Mouse (Mus musculus) midbrain, embryonic 13.5 days (tissue): ENCODE results near the gene Mier3. TPM values are rescaled to one million over a fixed set of nuclear protein-coding genes. Genes with fewer than 3 reads are reported as not detected.

ENCODE experiments used
- ATAC-seq: fragments of 200-750 bp; cut with Nextera tagmentation; 2 replicates; pipeline ENCODE4 v1.8.0; 2017; ENCODE audit warnings: mild to moderate bottlenecking, moderate TSS enrichment, moderate library complexity
- H3K27ac ChIP-seq: fragments of 300-500 bp; sonication (generic); 2 replicates; pipeline ENCODE4 v1.5.1; 2015; ENCODE audit warnings: inconsistent platforms, mild to moderate bottlenecking, moderate library complexity
- H3K27me3 ChIP-seq: fragments of 300-500 bp; sonication (generic); 2 replicates; pipeline ENCODE4 v1.6.1; 2015; ENCODE audit warnings: mild to moderate bottlenecking, inconsistent platforms
- H3K36me3 ChIP-seq: fragments of 300-500 bp; sonication (generic); 2 replicates; pipeline ENCODE4 v1.6.1; 2015; ENCODE audit warnings: mild to moderate bottlenecking, inconsistent platforms
- H3K4me1 ChIP-seq: fragments of 300-500 bp; sonication (generic); replicated peaks from 2 replicates; pipeline ENCODE4 v1.6.1; 2015; ENCODE audit warnings: inconsistent platforms
- H3K4me2 ChIP-seq: fragments of 300-500 bp; sonication (generic); replicated peaks from 2 replicates; pipeline ENCODE4 v1.6.1; 2015; ENCODE audit warnings: moderate library complexity, mild to moderate bottlenecking, inconsistent platforms
- H3K4me3 ChIP-seq: fragments of 300-500 bp; sonication (generic); replicated peaks from 2 replicates; pipeline ENCODE4 v1.5.1; 2015; ENCODE audit warnings: mild to moderate bottlenecking, inconsistent platforms
- H3K9ac ChIP-seq: fragments of 300-500 bp; sonication (generic); replicated peaks from 2 replicates; pipeline ENCODE4 v1.6.1; 2015; ENCODE audit warnings: mild to moderate bottlenecking, inconsistent platforms
- H3K9me3 ChIP-seq: fragments of 300-500 bp; sonication (generic); 2 replicates; pipeline ENCODE4 v1.6.1; 2016; ENCODE audit warnings: mild to moderate bottlenecking, inconsistent platforms
- WGBS: fragments of 180-500 bp; shearing (Covaris S2); methylation state at CpG from one replicate; pipeline ENCODE4 v1.1.7; 2015; 5-methylcytosine and 5-hydroxymethylcytosine counted together
- polyA plus RNA-seq: library from polyadenylated mRNA; unstranded; fragments of >200 nt; fragmentation: Nextera tagmentation; extraction: Ambion mirVana; gene quantifications from 2 replicates; pipeline ENCODE4 v1.2.1, GENCODE M21; 2015

Gene Mier3
- polyA plus RNA-seq, 1 experiment from 2014 or later: 19.2 TPM

- Histone ChIP-seq H3K4me1 (no peaks in the 10 kb centered on the region), H3K4me3 (no peak overlapping the region), H3K4me2 (no peak overlapping the region), H3K9ac (no peak overlapping the region), H3K9me3 (no peaks in the 10 kb centered on the region), H3K27ac (no peak overlapping the region), H3K27me3 (no peaks in the 10 kb centered on the region), H3K36me3 (peaks cover 96% of the 10 kb centered on the region)
- ATAC-seq: no peak
- WGBS: 98% methylated on average over 18 of the region's 18 CpGs
Observed at GRCm38 (mm10) chr13:111755377-111755776, 74.6 kb downstream of the Mier3 start.

DNA sequence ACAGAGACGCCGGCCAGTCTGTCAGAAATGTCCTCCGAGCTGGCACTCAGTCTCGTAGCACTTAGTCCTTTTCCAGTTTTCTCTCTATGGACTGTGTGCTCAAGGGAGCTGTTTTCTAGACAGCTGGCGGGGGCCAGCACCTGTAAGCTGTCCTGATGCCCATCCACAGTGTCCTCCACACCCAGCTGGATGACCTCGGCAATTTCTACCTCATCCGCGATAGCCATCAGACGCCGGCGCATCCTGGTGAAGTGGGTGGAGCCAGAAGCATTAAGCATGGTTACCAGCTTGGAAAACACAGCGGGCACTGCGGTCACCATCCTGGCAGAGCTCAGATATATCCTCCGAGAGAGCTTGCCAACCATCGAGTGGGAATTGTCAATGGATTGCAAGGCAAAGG lies 75.2 kb downstream of the Mier3 start:
- 97% methylated on average over 15 of the region's 15 CpGs for WGBS
- Histone ChIP-seq H3K36me3 (peaks cover 96% of the 10 kb centered on the region), H3K4me2 (no peak overlapping the region), H3K4me3 (no peak overlapping the region), H3K27me3 (no peaks in the 10 kb centered on the region), H3K9me3 (no peaks in the 10 kb centered on the region), H3K4me1 (no peaks in the 10 kb centered on the region), H3K27ac (no peak overlapping the region), H3K9ac (no peak overlapping the region)
- no peak for ATAC-seq

DNA sequence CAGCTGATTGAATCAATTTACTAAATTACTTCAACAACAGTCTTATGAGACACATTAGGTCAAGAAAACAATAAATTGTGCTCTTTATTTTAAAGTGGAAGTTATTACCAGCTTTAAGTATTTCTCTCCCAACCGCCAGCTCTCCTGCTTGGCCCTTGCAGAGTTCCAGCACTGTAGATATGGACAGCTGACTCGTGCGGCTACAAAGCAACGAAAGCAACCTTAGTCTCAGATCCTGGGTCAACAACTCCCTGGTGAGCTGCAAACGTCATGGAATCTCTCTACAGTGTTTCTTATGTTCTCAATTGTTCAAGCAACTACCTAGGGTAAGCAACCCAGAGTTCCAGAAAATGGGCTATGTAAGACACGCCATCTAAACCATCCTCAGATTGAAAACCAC lies 76.2 kb downstream of the Mier3 start:
- Histone ChIP-seq H3K27ac (no peak overlapping the region), H3K4me3 (no peak overlapping the region), H3K4me1 (no peaks in the 10 kb centered on the region), H3K9ac (no peak overlapping the region), H3K36me3 (peaks cover 93% of the 10 kb centered on the region), H3K27me3 (no peaks in the 10 kb centered on the region), H3K9me3 (no peaks in the 10 kb centered on the region), H3K4me2 (no peak overlapping the region)
- no peak for ATAC-seq
- 93% methylated on average over 6 of the region's 6 CpGs for WGBS

- Histone ChIP-seq H3K4me1 (no peaks in the 10 kb centered on the region), H3K9ac (no peak overlapping the region), H3K4me2 (no peak overlapping the region), H3K27me3 (no peaks in the 10 kb centered on the region), H3K36me3 (peaks cover 86% of the 10 kb centered on the region), H3K9me3 (no peaks in the 10 kb centered on the region), H3K4me3 (no peak overlapping the region), H3K27ac (no peak overlapping the region)
- no peak for ATAC-seq
- 94% methylated on average over 12 of the region's 12 CpGs for WGBS
Observed at GRCm38 (mm10) chr13:111762526-111762925, 81.7 kb downstream of the Mier3 start.

Other genes starting within 250 kb of the Mier3 start
- 113 and 116 TPM in 2 replicates for gene Gpbp1, start 190.9 kb upstream of the Mier3 start, polyA plus RNA-seq
- gene Gm49496, start 131.0 kb upstream of the Mier3 start, polyA plus RNA-seq: not detected in 2 replicates
- not detected in 2 replicates for gene Gm10198, start 88.2 kb upstream of the Mier3 start, polyA plus RNA-seq
- gene Map3k1, start 128.0 kb downstream of the Mier3 start, polyA plus RNA-seq: 12.0 and 12.6 TPM in 2 replicates